Mouse (Mus musculus): ENCODE data around the gene Pafah1b2. TPM values are rescaled to one million over a fixed set of nuclear protein-coding genes. Genes with fewer than 3 reads are reported as not detected.

Gene Pafah1b2
- polyA plus RNA-seq, 1 experiment: 246 TPM

DNA sequence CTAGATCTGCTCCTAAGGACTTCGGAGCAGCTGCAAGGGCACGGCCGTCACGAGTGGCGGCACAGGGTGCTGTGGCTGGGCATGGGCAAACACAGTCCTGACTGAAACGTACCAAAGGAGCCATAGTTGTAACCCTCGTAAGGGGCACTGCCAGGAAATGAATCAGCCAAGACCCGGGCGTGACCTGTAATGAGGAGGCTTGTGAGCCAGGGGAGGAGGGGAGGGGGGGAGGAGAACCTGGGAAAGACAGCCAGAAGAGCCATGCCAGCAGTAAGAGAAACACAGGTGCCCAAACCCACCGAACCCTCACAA, 65.7 kb downstream of the Pafah1b2 start:
- TF ChIP-seq POLR2A (IDR thresholded peaks at IDR 0.05; ENCODE audit: control insufficient read depth, low read depth, low read length) (no peak), CTCF (IDR thresholded peaks at IDR 0.05; ENCODE audit: control insufficient read depth, insufficient read depth, insufficient replicate concordance, low read depth, low read length) (no peak)
- H3K4me1 ChIP-seq (ENCODE audit: control insufficient read depth, insufficient read depth, low read length): no peaks in the 10 kb centered on the region; the same call in 1 of the 2 replicates
- no peak overlapping the region for H3K27ac ChIP-seq (ENCODE audit: control insufficient read depth, insufficient read depth, low read depth, low read length)
- no peaks in the 10 kb centered on the region for H3K27me3 ChIP-seq (ENCODE audit: control insufficient read depth, insufficient read depth, low read length)
- no peaks in the 10 kb centered on the region; the same call in 1 of the 2 replicates for H3K36me3 ChIP-seq (ENCODE audit: control insufficient read depth, insufficient read depth, low read length)
- no peak overlapping the region for H3K4me3 ChIP-seq (ENCODE audit: control insufficient read depth, low read depth, low read length)

DNA sequence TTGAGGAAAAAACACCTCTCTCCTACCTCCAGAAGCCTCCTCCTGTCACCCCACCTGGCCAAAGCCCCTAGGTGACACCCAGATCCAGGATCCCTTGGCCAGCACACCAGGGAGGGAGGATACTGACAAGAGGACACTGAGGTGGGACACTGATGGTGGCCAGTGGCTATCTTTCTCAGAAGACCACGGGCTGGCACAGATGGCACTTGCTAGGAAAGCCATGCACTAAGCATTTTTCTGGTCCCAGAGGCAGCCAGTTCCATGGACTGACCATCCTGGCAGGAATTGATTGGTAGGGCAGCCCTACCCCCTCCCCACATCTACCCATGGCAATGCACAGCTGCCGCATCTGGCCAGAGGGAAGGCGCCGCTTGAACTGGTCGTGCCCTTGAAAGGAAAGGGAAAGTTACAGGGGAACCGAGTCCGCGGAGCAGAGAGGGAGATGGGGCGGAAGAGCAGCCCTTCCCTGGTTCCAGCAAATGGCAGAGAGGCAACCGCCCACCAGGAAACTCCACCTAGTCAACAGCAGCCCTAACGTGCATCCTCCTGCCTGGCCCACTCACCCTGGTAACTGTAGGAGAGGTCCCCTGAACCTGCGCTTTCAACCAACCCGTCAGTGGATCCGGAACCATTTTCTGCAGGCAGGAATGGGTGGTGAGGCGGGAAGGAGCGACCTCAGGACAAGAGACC, 66.2 kb downstream of the Pafah1b2 start:
- Histone ChIP-seq H3K4me1 (ENCODE audit: control insufficient read depth, insufficient read depth, low read length) (no peaks in the 10 kb centered on the region; the same call in 1 of the 2 replicates), H3K27ac (ENCODE audit: control insufficient read depth, insufficient read depth, low read depth, low read length) (no peak overlapping the region), H3K27me3 (ENCODE audit: control insufficient read depth, insufficient read depth, low read length) (no peaks in the 10 kb centered on the region), H3K4me3 (ENCODE audit: control insufficient read depth, low read depth, low read length) (no peak overlapping the region), H3K36me3 (ENCODE audit: control insufficient read depth, insufficient read depth, low read length) (no peaks in the 10 kb centered on the region; the same call in 1 of the 2 replicates)
- TF ChIP-seq CTCF (IDR thresholded peaks at IDR 0.05; ENCODE audit: control insufficient read depth, insufficient read depth, insufficient replicate concordance, low read depth, low read length) (no peak), POLR2A (IDR thresholded peaks at IDR 0.05; ENCODE audit: control insufficient read depth, low read depth, low read length) (no peak)

DNA sequence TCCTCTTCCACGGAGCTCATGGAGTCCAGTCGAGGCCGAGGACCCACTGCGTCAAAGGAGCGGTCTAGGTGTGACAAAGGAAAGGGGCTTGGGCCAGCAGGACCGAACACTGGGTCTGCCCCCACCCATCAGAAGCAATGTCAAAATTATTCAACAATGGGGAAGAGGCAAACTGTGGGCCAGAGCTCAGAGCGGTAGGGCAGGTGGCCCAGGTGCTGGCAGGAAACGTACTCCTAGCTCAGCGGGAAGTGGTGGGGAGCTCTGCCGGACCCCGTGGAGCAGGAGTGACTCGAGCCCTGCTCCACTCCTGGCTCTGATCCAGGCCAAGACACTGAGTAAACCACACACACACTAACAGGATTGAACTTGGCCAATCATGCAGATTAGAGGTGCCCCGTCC, 66.8 kb downstream of the Pafah1b2 start:
- Histone ChIP-seq H3K4me1 (ENCODE audit: control insufficient read depth, insufficient read depth, low read length) (no peaks in the 10 kb centered on the region; the same call in 1 of the 2 replicates), H3K27me3 (ENCODE audit: control insufficient read depth, insufficient read depth, low read length) (no peaks in the 10 kb centered on the region), H3K4me3 (ENCODE audit: control insufficient read depth, low read depth, low read length) (no peak overlapping the region), H3K36me3 (ENCODE audit: control insufficient read depth, insufficient read depth, low read length) (peaks cover 2% of the 10 kb centered on the region), H3K27ac (ENCODE audit: control insufficient read depth, insufficient read depth, low read depth, low read length) (no peak overlapping the region)
- no peak for TF ChIP-seq CTCF (IDR thresholded peaks at IDR 0.05; ENCODE audit: control insufficient read depth, insufficient read depth, insufficient replicate concordance, low read depth, low read length)
- no peak for TF ChIP-seq POLR2A (IDR thresholded peaks at IDR 0.05; ENCODE audit: control insufficient read depth, low read depth, low read length)

DNA sequence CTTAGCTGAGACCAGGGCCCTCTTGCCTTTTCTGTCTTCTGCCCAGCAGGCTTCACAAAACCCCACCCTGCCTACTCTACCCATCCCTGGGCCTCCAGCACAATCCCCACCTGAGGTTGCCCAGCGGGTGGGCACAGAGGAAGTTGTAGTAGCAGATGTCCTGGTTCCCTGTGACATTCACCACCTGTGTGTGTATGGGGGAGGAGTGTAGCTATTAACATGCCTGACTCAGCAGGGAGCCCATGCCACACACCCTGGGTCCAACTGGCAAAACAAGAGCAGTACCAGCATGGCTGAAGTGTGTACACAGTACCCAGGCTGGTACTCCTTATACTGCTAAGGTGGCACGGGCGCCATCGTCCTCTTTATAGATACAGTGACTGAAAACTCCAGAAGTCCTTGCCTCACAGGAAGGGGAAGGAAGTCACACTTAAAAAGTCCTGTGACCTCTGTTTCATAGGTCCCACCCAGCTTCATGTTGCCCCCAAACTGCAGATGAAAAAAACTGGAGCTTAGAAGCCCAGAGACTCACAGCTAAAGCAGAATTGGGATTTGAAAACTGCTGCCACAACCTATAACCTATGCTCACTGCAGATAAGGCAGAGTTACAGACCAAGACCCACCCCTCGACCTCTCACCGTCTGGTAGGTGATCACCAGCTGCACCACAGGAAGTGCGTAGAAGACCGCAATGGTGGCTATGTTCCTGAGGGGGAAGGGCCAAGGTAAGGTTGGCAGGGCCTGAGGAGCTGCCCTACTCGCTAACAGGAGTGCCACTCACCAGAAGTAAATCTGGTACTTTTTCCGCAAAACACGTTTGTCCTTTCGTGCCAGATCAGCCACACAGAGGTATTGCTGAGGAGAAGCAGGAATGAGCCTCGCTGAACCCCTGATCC, 67.7 kb downstream of the Pafah1b2 start:
- H3K4me1 ChIP-seq (ENCODE audit: control insufficient read depth, insufficient read depth, low read length): no peaks in the 10 kb centered on the region; the same call in 1 of the 2 replicates
- no peaks in the 10 kb centered on the region for H3K27me3 ChIP-seq (ENCODE audit: control insufficient read depth, insufficient read depth, low read length)
- H3K36me3 ChIP-seq (ENCODE audit: control insufficient read depth, insufficient read depth, low read length): peaks cover 2% of the 10 kb centered on the region
- no peak for TF ChIP-seq CTCF (IDR thresholded peaks at IDR 0.05; ENCODE audit: control insufficient read depth, insufficient read depth, insufficient replicate concordance, low read depth, low read length)
- no peak for TF ChIP-seq POLR2A (IDR thresholded peaks at IDR 0.05; ENCODE audit: control insufficient read depth, low read depth, low read length)
- H3K4me3 ChIP-seq (ENCODE audit: control insufficient read depth, low read depth, low read length): no peak overlapping the region
- H3K27ac ChIP-seq (ENCODE audit: control insufficient read depth, insufficient read depth, low read depth, low read length): no peak overlapping the region

DNA sequence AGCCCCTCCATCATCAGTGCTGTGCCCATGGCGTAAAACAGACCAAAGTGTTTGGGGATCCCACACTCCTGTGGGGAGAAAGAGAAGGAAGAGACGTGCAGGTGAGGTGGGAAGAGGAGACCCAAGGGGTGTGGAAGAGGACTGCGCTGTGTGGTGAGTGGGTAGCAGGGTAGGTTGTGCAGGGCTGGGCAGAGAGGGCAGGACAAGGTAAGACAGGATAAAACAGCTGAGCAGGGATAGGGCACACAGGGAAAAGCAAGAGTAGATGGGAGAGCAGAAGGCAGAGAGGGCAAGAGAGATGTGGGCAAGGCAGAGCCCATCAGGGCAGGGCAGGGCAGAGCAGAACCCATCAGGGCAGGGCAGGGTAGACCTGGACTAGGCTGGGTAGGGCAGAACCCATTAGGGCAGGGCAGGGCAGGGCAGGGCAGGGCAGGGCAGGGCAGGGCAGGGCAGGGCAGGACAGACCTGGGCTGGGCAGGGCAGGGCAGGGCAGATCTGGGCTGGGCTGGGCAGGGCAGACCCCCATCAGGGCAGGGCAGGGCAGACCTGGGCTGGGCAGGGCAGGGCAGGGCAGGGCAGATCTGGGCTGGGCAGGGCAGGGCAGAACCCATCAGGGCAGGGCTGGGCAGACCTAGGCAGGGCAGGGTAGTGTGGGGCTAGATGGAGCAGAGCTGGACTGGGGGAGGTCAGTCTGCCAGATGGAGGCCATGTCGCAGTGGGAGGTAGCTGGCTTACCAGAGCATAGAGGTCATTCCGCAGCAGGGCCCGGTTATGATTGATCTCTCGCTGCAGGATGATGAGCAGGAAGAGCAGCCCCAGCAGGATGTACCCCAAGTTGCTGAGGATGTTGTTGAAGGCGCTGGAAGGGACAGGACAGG, 68.6 kb downstream of the Pafah1b2 start:
- H3K36me3 ChIP-seq (ENCODE audit: control insufficient read depth, insufficient read depth, low read length): peaks cover 2% of the 10 kb centered on the region
- no peak overlapping the region for H3K27ac ChIP-seq (ENCODE audit: control insufficient read depth, insufficient read depth, low read depth, low read length)
- no peaks in the 10 kb centered on the region; the same call in 1 of the 2 replicates for H3K4me1 ChIP-seq (ENCODE audit: control insufficient read depth, insufficient read depth, low read length)
- H3K4me3 ChIP-seq (ENCODE audit: control insufficient read depth, low read depth, low read length): no peak overlapping the region
- TF ChIP-seq CTCF (IDR thresholded peaks at IDR 0.05; ENCODE audit: control insufficient read depth, insufficient read depth, insufficient replicate concordance, low read depth, low read length) (no peak), POLR2A (IDR thresholded peaks at IDR 0.05; ENCODE audit: control insufficient read depth, low read depth, low read length) (no peak)
- no peaks in the 10 kb centered on the region for H3K27me3 ChIP-seq (ENCODE audit: control insufficient read depth, insufficient read depth, low read length)

DNA sequence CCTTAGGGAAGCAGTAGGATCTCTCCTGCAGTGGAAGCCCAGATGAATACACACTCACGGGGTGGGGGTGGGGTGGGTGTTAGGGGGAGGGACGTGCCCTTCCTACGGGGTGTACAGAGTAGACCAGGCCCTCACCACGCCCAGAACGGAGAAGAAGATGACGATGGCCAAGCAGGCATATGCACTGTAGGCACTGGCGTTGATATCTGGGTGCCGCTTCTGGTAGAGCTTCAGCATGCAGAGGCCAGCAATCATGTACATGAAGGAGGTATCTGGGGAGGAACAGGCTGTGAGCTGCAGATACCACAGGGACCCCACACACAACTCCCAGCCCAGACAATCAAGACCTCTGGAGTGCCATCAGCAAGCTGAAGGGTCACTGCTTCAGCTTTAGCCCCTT, 69.6 kb downstream of the Pafah1b2 start:
- peaks cover 2% of the 10 kb centered on the region for H3K36me3 ChIP-seq (ENCODE audit: control insufficient read depth, insufficient read depth, low read length)
- H3K4me1 ChIP-seq (ENCODE audit: control insufficient read depth, insufficient read depth, low read length): no peaks in the 10 kb centered on the region; the same call in 1 of the 2 replicates
- no peak overlapping the region for H3K27ac ChIP-seq (ENCODE audit: control insufficient read depth, insufficient read depth, low read depth, low read length)
- no peak for TF ChIP-seq POLR2A (IDR thresholded peaks at IDR 0.05; ENCODE audit: control insufficient read depth, low read depth, low read length)
- no peak for TF ChIP-seq CTCF (IDR thresholded peaks at IDR 0.05; ENCODE audit: control insufficient read depth, insufficient read depth, insufficient replicate concordance, low read depth, low read length)
- H3K4me3 ChIP-seq (ENCODE audit: control insufficient read depth, low read depth, low read length): no peak overlapping the region
- H3K27me3 ChIP-seq (ENCODE audit: control insufficient read depth, insufficient read depth, low read length): no peaks in the 10 kb centered on the region
